Mouse (Mus musculus): ENCODE results near the gene Nipa1. TPM values are rescaled to one million over a fixed set of nuclear protein-coding genes. Genes with fewer than 3 reads are reported as not detected.

Gene Nipa1
- polyA plus RNA-seq, 1 experiment from 2014 or later: 2.9 TPM

Other genes with a start within 250 kb of the Nipa1 start
- gene Tubgcp5, start 225.8 kb downstream of the Nipa1 start, polyA plus RNA-seq (2015; fragmentation: Nextera tagmentation; extraction: Ambion mirVana): 18.1 and 18.3 TPM in 2 replicates
- gene Cyfip1, start 178.2 kb downstream of the Nipa1 start, polyA plus RNA-seq (2015; fragmentation: Nextera tagmentation; extraction: Ambion mirVana): 89.3 and 93.9 TPM in 2 replicates
- gene Nipa2, start 57.5 kb downstream of the Nipa1 start, polyA plus RNA-seq (2015; fragmentation: Nextera tagmentation; extraction: Ambion mirVana): 55.9 and 71.0 TPM in 2 replicates
- 15.5 and 16.7 TPM in 2 replicates for gene Herc2, start 30.2 kb upstream of the Nipa1 start, polyA plus RNA-seq (2015; fragmentation: Nextera tagmentation; extraction: Ambion mirVana)
- gene Oca2, start 219.8 kb upstream of the Nipa1 start, polyA plus RNA-seq (2015; fragmentation: Nextera tagmentation; extraction: Ambion mirVana): 0.05 and 0.13 TPM in 2 replicates